Mouse (Mus musculus): ENCODE measurements around the gene Usp28. TPM values are rescaled to one million over a fixed set of nuclear protein-coding genes. Genes with fewer than 3 reads are reported as not detected.

The Usp28 gene
- 8.7 and 22.7 TPM in 2 replicates for polyA plus RNA-seq (2012; rRNA removed; ENCODE audit: low replicate concordance)

DNA sequence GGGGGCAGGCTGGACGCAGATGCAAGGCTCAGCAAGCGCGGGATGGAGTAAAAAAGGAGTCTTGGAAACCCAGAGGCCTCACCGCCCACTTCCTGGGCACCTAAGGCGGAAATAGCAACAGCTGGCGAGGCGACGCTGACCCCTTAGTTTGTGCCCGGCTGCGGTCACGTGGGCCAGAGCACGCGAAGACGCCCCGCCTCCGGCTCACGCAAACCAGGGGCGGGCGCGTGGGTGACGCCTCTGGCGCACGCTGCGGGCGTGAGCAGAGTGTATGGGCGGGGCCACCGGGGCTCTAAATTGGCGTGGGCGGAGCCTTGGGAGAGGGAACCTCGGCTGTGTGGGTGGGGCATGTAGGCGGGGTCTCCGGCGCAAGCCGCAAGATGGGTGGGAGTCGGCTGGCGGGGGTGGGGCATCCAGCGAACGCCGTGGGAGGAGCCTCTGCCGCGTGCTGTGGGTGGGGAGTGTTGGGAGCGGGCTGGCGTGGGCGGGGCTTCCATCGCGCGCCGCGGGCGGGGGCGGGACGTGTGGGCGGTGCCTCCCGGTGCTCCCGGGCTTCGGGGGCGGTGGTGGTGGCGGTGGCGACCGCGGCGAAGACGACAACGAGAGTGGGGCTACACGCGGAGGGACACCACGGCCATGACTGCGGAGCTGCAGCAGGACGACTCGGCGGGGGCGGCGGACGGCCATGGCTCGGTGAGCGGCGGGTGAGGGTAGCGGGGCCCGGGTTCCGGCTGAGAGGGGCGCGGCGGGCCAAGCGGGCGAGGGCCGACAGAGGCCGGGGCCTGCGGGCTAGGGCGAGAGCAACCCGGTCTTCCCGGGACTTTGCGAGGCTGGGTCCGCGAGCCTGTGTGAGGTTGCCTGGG, at the start of gene Usp28:
Usp28 (plus strand) TSS at position 531 of the 863 bp plus-strand sequence.

DNA sequence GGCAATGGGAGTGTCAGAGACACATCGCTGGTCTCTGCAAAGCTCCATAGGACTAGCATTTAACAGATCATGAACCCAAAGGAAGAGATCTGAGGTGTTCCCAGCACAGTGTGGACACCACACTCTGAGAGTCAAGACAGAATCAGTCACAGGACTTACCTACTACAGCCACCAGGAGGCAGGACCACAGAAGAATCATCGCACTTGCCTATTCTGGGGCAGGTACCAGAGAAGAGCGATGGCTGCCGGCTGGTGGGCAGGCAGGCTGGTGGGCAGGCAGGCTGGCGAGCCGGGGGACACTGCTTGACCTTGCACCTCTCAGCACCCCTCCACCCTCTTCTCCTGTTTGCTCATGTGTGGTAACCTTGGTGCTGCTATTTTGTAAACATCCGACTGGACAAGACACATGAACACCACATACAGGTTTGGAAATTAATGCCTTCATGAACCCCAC, 20.6 kb upstream of the Usp28 start, which contains the start of gene Htr3b:
Htr3b (minus strand) TSS at position 404 of the 454 bp plus-strand sequence.

DNA sequence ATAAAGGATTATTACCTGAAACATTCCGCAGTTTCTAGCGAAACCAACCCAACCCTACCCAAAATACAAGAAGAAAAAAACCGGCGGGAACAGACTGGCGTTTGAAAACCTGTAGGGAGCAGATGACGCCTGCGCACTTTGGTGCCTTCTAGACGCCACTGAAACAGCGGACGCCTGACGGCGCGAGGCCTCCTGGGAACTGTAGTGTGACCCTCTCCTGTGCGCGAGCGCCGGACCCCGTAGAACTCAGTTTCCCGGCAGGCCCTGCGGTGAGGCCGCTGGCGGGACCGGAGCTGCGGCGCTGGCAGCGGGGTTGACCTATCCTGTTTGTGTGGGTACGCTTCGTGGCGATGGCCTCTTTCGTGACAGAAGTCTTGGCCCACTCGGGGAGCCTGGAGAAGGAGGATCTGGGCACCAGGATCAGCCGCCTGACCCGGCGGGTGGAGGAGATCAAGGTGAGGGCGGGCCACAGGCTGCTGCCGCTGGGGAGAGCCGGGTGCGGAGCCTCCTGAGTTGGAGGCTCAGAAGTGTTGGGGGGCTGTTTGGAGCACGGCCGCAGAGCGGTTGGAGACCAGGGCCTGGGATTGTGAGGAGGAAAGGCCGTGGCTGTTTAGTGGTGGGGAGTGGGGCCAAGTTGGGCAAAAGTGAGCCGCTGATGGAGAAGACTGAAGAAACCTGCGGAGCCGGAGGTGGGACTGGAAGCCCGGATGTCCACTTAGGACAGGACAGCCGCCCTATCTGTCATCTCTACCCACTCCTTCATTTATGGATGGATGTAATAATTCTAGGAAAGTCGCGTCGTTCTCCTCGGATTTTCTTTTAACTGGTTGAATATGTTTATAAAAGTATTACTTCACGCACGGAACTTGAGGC, 70.4 kb downstream of the Usp28 start, which contains the start of gene Zw10:
Zw10 (plus strand) TSS at position 281 of the 873 bp plus-strand sequence.

DNA sequence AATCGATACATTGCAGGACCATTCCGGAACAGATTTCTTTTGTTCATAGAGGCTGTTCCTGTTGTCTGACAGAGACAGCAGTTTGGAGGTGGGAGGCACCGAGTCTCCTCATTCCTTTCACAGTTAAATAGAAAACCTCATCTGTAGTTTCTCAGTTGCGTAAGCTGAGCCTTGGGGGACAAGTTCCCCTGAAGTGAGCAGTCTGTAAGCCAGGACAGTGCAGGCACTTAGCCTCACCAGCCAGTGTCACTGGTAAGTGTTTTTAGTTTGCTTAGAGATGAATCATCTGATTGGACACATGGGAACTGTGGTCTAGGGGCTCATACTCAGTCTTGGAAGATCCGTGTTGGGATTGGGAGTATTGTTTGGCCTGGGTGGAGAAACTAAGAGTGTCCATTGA, 95.9 kb downstream of the Usp28 start, which contains the start of gene Tmprss5:
Tmprss5 (plus strand) TSS at position 154 of the 400 bp plus-strand sequence.

Other genes with a start within 250 kb of the Usp28 start
- 18.0 and 20.4 TPM in 2 replicates for gene Zbtb16, start 149.2 kb upstream of the Usp28 start, polyA plus RNA-seq (2012; rRNA removed; ENCODE audit: low replicate concordance)
- not detected in 2 replicates for gene Htr3a, start 74.3 kb upstream of the Usp28 start, polyA plus RNA-seq (2012; rRNA removed; ENCODE audit: low replicate concordance)
- gene Htr3b, start 20.4 kb upstream of the Usp28 start, polyA plus RNA-seq (2012; rRNA removed; ENCODE audit: low replicate concordance) = not detected in 2 replicates
- gene Zw10, start 70.2 kb downstream of the Usp28 start, polyA plus RNA-seq (2012; rRNA removed; ENCODE audit: low replicate concordance) = 6.4 and 12.5 TPM in 2 replicates
- 0.93 and 1.8 TPM in 2 replicates for gene Tmprss5, start 95.9 kb downstream of the Usp28 start, polyA plus RNA-seq (2012; rRNA removed; ENCODE audit: low replicate concordance)